Mouse (Mus musculus): ENCODE results near the gene Fggy.

The Fggy gene

GRCm38 (mm10) chr4:95666896-95667295 lies 109.6 kb downstream of the Fggy start:
- no peak for DNase-seq

GRCm38 (mm10) chr4:95667595-95667994 lies 110.3 kb downstream of the Fggy start:
- DNase-seq, result no peak

DNA sequence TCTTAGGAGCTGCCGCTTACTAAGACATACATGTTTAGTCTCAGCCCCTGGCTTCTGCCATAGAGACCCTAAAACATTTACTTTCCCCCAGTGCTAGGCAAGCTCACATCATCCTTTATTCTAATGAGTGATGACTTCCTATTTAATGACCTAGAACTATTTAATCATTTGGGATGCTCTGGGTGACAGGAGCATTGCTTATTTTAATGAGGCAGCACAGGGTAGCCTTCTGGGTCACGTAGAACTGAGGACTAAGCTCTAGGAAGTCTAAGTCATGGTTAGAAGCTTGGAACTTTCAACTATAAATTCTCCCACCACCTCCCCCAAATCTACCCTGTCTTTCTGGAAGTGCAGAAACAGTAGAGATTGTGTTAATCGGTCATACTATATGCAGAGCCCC lies 111.2 kb downstream of the Fggy start:
- no peak for DNase-seq

- DNase-seq, result no peak
Observed at GRCm38 (mm10) chr4:95669336-95669735, 112.0 kb downstream of the Fggy start.

DNA sequence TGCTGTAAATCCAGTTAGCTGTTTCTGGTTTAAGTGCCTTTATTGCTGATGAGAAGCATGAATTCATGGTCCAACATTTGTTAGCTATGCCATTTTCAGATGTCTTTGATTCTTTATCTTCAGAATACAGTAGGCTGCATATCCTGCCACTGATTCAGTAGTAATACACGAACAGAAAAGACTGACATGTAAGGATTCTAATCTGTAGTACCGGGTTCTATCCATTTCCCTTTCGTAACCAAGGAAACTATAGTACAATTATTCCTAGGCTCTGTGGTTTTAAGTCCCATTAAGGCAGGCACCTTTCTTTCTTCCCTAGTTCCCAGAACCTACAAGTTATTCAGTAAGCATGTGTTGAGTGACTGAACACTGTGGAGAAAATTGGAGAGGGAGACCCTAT lies 113.3 kb downstream of the Fggy start:
- DNase-seq, result no peak

DNA sequence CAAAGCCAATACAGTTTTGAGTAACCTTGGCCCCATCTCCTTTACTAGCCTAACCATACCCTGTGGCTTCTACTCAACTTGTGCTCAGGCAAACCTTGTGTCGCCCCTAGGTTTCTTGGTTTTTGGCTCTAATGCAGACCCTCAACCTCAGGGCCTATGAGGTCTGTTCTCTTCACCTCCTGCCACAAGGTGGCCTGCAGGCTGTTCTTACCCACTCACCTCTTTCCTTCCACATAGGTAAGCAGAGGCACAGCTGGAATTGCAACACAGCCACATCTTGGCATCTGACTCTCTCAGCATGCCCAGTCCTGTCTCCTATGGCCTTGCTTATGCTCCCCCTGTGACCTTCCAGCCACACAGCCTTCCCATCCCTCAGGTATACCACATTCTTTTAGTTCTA lies 114.7 kb downstream of the Fggy start:
- no peak for DNase-seq

DNA sequence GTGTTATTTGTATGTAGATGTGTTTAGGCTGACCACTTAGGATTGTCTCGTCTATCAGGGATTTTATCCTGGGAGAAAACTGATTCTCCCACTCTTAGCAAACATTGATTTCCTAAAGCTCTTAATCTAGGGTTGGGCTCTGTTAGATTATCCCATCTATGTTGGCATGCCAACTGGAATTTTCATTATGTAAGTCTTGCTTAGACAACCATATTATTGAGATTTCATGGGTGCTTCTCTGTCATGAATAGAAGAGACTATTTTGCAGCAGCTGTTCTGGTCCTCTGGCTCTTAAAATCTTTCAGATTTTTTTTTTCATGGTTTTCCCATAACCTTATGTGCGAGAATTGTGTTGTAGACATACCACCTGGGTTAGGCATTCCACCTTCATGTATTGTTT lies 119.1 kb downstream of the Fggy start:
- DNase-seq, result no peak

DNA sequence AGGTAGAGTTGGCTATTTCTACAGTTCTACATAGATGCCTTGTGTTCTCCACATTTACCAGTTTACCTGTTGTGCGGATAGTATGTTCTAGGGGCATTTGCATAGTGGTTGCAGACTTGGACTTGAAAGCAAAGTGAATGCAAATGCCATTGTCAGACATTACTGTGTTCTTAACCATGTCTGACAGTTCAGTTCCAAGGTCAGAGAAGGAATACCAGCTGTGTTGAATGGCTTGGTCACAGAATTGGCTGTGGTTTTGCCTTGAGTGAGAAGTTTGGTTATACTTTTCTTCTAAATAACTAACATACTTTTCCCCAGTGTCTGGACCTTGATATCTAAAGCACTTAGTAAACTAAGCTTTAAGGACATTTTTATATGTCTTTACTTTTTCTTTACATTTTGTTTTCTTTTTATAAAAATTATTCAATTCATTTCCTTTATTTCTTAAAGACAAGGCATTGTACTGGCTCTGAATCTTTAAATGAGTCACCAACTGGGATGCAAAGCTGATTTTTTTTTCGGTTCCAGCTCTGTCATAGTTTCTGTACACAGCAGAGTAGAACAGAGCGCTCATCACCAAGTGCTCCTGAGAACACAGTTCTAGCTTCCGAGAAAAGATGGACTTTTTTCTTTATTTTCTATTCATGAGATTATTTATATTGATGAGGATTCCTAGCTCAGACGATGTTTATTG lies 123.6 kb downstream of the Fggy start:
- no peak for DNase-seq

GRCm38 (mm10) chr4:95684522-95685080 lies 127.3 kb downstream of the Fggy start:
- DNase-seq, result peak; percentile 34 to 41

DNA sequence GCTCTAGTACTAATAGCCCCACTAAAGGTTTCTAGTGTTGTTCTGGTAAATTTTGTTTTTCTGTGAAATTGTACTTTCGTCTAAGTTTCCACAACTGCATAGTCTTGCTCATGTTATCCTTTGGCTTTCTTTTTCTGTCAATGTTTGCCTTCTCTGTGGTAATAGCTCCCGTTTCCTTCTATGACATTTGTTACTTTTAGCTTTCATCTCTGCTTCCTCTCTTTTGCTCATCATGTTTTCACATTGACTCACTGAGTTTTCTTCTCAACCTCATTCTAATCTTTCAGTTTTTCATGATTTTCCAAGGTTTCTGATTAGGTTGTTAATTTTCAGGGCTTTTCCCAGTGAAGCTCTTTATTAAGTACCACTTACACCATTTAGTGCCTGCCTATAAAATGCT lies 129.5 kb downstream of the Fggy start:
- DNase-seq, result no peak

DNA sequence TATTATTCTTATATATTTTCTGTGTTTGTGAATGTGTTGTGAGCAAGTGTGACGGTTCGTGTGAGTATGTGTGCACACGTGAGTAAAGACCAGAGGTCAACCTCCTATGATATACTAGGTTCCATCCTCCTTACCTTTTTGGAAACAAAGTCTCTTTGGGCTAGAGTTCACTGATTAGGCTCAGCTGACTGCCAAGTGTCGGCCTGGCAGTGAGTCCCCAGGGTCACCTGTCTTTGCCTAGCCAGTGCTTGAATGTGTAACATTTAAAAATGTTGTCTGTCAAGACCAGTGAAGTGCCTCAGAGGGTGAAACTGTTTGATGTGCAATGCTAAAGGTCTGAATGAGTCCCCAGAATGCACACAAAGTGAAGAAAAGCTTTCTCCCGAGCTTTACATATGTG lies 130.0 kb downstream of the Fggy start:
- DNase-seq, result no peak

- no peak for DNase-seq
Observed at GRCm38 (mm10) chr4:95688159-95688558, 130.9 kb downstream of the Fggy start.

GRCm38 (mm10) chr4:95700366-95700765 lies 143.1 kb downstream of the Fggy start:
- peak; percentile 11 to 29 for DNase-seq

- DNase-seq, result peak; percentile 52 to 60
Observed at GRCm38 (mm10) chr4:95707941-95708897, 150.9 kb downstream of the Fggy start.

DNA sequence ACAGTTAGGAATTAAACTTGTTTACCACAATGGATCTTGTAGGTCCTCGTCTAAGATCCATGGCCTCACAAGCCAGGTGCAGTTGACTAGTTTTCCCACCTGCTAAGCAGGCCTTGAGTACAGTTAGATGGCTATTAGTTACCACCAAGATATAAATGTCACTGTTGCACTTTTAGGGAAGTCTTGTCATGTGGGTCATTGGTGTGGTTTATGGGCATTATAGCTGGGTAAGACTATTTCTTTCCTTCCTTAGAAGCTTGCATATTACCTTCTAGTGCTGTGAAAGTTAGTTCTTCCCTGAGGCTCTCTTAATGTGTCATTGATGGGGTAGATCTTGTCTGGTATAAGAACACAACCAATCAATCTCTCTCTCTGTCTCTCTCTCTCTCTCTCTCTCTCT lies 152.4 kb downstream of the Fggy start:
- DNase-seq, result no peak

DNA sequence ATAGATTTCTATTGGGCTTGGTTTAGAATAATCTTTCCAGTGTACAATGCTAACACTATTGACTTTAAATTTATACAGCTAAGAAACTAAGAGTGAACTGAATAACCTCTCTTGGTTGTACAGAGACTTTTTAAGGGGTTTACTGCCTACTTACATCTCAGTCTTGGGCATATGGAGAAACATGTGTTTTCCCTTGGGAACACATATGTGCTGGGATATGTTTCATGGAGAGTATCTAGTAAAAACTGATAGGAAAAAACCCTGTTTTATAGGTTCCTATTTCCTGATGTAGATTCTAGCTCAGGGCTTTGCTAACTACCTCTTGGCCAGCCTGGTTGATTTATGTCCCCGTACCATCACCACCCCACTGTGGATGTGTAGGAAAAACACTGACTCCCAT lies 155.5 kb downstream of the Fggy start:
- no peak for DNase-seq

DNA sequence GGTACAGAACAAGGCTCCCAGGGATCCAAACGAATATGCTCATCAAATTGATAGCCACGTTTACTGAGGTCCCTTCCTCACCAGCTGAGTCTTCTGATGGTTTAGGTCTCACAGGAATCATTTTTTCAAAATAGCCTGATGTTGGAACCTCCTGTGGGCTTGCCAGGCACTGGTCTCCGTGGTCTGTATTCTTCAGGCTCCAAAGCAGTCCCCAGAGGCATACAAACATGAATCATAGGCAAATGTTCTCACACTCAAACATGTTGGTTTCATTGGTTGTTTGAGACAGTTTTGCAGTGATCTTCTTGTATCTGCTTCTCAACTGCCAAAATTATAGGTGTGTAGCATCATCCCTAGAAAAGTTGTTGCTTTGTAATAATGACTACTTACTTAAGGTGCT lies 156.0 kb downstream of the Fggy start:
- no peak for DNase-seq

DNA sequence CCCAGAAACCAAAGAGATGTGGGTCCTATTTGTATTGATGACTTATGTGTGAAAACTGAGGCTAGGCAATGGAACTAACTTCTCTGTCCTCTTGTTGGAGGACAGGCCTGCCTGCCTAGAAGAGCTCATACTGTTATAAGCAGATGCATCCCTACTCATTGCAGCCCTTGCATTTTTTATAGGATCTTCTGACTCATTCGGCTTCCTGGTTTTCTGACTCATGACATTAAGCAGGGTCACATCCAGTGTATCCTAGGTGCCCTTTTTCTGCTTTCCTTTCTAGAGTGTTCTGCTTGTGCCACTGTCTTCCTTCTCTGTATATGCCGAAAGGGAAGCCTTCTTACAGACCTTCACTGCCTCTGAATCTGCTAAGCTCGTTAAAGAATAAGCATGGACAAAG lies 158.8 kb downstream of the Fggy start:
- DNase-seq, result no peak

- DNase-seq, result no peak
Observed at GRCm38 (mm10) chr4:95723615-95724014, 166.3 kb downstream of the Fggy start.

- DNase-seq, result no peak
Observed at GRCm38 (mm10) chr4:95726361-95726760, 169.1 kb downstream of the Fggy start.

GRCm38 (mm10) chr4:95729142-95729826 lies 172.0 kb downstream of the Fggy start:
- DNase-seq, result no peak

DNA sequence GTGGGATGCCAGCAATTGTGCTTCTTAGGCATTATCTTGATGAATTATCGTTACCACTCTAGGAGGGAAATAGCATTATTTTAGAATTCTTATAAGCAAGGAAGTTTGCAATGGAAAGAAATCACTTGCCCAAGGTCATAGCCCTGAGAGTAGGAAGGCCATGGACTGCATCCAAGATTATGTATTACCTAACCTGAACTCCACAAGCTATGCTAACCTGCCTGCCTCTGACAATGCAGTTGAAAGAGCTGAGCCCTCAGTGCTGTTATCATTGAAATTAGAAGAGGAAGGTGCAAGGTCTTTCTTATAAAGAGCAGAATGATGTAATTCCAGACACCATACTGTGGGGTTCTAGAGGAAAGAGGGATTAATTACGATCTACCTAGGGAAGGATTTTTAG lies 173.8 kb downstream of the Fggy start:
- peak; percentile 53 to 83 for DNase-seq
